Mouse (Mus musculus): Measurements from ENCODE around the gene Nod1.

The Nod1 gene

GRCm38 (mm10) chr6:54883424-54883823 is 89.0 kb downstream of the Nod1 start:
- no peak for DNase-seq (ENCODE audit: low spot score)

GRCm38 (mm10) chr6:54880086-54880485 is 92.3 kb downstream of the Nod1 start:
- no peak for DNase-seq (ENCODE audit: low spot score)

- no peak for DNase-seq (ENCODE audit: low spot score)
Measured at GRCm38 (mm10) chr6:54878546-54878945, 93.9 kb downstream of the Nod1 start.

- DNase-seq (ENCODE audit: low spot score): no peak
Measured at GRCm38 (mm10) chr6:54877651-54878050, 94.8 kb downstream of the Nod1 start.

GRCm38 (mm10) chr6:54876782-54877181 is 95.6 kb downstream of the Nod1 start:
- DNase-seq (ENCODE audit: low spot score): no peak

Data from T-cell, adult 2 months (primary cell).